Mouse (Mus musculus): ENCODE data around the gene Prkar2b.

DNA sequence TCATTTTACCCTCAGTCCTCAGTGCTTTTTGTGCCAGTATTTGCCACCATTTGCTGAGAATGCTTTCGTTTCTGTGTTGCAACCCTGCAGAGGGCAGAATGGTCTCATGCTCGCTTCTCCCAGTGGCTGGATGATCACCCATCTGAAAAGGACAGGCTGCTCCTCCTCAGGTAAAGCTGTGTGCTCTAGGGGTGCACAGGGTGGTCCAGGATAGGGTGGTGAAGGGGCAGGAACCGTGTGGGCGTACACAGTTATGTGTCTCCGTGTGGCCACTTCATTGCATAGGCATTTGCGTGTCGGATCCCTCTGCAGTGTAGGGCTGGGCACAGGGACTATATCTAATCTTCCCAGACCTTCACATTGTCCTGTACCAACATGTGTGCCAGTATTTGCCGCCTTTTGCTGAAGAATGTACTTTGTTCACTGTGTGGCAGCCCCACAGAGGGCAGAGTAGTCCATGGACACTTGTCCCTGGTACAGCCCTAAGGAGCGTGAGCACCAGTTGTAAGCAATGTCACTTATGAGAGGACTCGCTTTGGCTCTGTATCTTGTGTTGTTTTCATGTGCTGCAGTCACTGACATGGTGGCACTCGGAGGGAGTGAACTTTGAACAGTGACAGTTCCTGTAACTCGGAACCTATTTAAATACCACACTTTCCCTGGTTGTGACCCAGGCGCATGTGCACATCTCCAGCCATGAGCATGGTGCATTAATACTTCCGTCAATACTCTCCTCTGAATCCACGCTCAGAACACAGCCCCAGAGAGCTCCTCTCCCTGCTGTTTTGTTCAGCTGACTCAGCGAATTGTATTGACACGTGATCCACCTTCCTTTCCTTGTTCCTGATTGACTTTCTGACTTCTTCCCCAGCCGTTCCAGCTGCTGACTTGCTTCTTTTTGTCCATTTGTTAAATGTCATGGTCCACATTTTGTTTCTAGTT is 140.4 kb downstream of the Prkar2b start:
- no peak for TF ChIP-seq EP300 (optimal IDR thresholded peaks at IDR 0.05)
- TF ChIP-seq CTCF (IDR thresholded peaks at IDR 0.05; ENCODE audit: low read depth): no peak
